Mouse (Mus musculus) heart, postnatal 4 days (tissue): ENCODE measurements around the gene Dnajc8. TPM values are rescaled to one million over a fixed set of nuclear protein-coding genes. Genes with fewer than 3 reads are reported as not detected.
"Not testable (repeated sequence)": the region's sequence is repeated elsewhere in the genome, so short reads cannot be mapped to it uniquely, and the experiment has no call there.

ENCODE experiments used
- DNase-seq: peaks from one replicate; pipeline ENCODE4 v3.0.0; 2021
- total RNA-seq, 2 experiments: library from RNA; stranded (reverse); gene quantifications; 2 replicates each; pipeline ENCODE4 v1.2.3; 2021

Dnajc8 gene
- total RNA-seq, 2 experiments from 2014 or later = 77.0 to 79.0 TPM

- DNase-seq = peak; percentile 56
These were observed 32.0 kb downstream of the Dnajc8 start for GRCm38 (mm10) chr4:132567361-132567779.

GRCm38 (mm10) chr4:132569115-132569514 lies 33.8 kb downstream of the Dnajc8 start:
- DNase-seq = no peak

GRCm38 (mm10) chr4:132571190-132571589 lies 35.8 kb downstream of the Dnajc8 start:
- no peak for DNase-seq

- no peak for DNase-seq
These were observed 38.0 kb downstream of the Dnajc8 start for GRCm38 (mm10) chr4:132573327-132573726.

- no peak for DNase-seq
These were observed 39.5 kb downstream of the Dnajc8 start for GRCm38 (mm10) chr4:132574809-132575347.

GRCm38 (mm10) chr4:132583781-132584180 lies 48.4 kb downstream of the Dnajc8 start:
- no peak for DNase-seq

- DNase-seq = no peak
These were observed 49.6 kb downstream of the Dnajc8 start for GRCm38 (mm10) chr4:132584975-132585374.

- DNase-seq = no peak
These were observed 50.9 kb downstream of the Dnajc8 start for GRCm38 (mm10) chr4:132586282-132586681.

GRCm38 (mm10) chr4:132588512-132588911 lies 53.2 kb downstream of the Dnajc8 start:
- DNase-seq = no peak

GRCm38 (mm10) chr4:132590642-132591041 lies 55.3 kb downstream of the Dnajc8 start:
- no peak for DNase-seq

GRCm38 (mm10) chr4:132592958-132593357 lies 57.6 kb downstream of the Dnajc8 start:
- DNase-seq = no peak

- no peak for DNase-seq
These were observed 58.8 kb downstream of the Dnajc8 start for GRCm38 (mm10) chr4:132594191-132594590.

GRCm38 (mm10) chr4:132598861-132599260 lies 63.5 kb downstream of the Dnajc8 start:
- DNase-seq = no peak

GRCm38 (mm10) chr4:132599764-132600163 lies 64.4 kb downstream of the Dnajc8 start:
- no peak for DNase-seq

- DNase-seq = no peak
These were observed 65.1 kb downstream of the Dnajc8 start for GRCm38 (mm10) chr4:132600465-132600864.

- DNase-seq = not testable (repeated sequence)
These were observed 65.9 kb downstream of the Dnajc8 start for GRCm38 (mm10) chr4:132601242-132601641.

Other genes starting within 250 kb of the Dnajc8 start
- gene Rab42, start 232.2 kb upstream of the Dnajc8 start, total RNA-seq = 1 to 10 TPM; 1.2 to 1.5 TPM
- gene Trnau1ap, start 206.0 kb upstream of the Dnajc8 start, total RNA-seq = 10 to 100 TPM; 33.5 to 39.1 TPM
- gene Rcc1, start 181.9 kb upstream of the Dnajc8 start, total RNA-seq = 10 to 100 TPM; 25.1 to 25.3 TPM
- 10 to 100 TPM; 30.2 to 37.6 TPM for gene Phactr4, start 113.1 kb upstream of the Dnajc8 start, total RNA-seq
- 10 to 100 TPM; 10.3 to 11.0 TPM for gene Med18, start 71.6 kb upstream of the Dnajc8 start, total RNA-seq
- 1 to 10 TPM; 3.9 to 4.2 TPM for gene Sesn2, start 25.0 kb upstream of the Dnajc8 start, total RNA-seq
- 100 to 1,000 TPM; 626 to 671 TPM for gene Atpif1, start 1.9 kb upstream of the Dnajc8 start, total RNA-seq
- gene Ptafr, start 28.5 kb downstream of the Dnajc8 start, total RNA-seq = 1 to 10 TPM in 1 of 2 experiments, under 1 TPM in 1; 0.86 to 1.3 TPM
- gene Eya3, start 103.4 kb downstream of the Dnajc8 start, total RNA-seq = 10 to 100 TPM; 29.9 to 35.3 TPM
- 1 to 10 TPM; 2.0 to 2.5 TPM for gene Xkr8, start 197.0 kb downstream of the Dnajc8 start, total RNA-seq
- gene Smpdl3b, start 221.7 kb downstream of the Dnajc8 start, total RNA-seq = 1 to 10 TPM; 1.3 to 1.4 TPM
- 10 to 100 TPM; 36.5 to 42.5 TPM for gene Rpa2, start 232.8 kb downstream of the Dnajc8 start, total RNA-seq